Comparison of ENCODE assay signal across 9 mouse cellular contexts in genomic region chr2:120631957-120632356, GRCm38 (mm10). TPM values are rescaled to one million over a fixed set of nuclear protein-coding genes. Genes with fewer than 3 reads are reported as not detected.
DNase-seq lines count a peak whose midpoint lies in the region; ATAC-seq and TF ChIP-seq lines count a peak whose summit lies in the region.
"Had no signal": no experiment of that assay in that cellular context is flagged by ENCODE, and none has a peak within 500 bp of the region (broad histone marks: within the 10 kb centered on the region; RNA-seq: fewer than 3 reads in every experiment).

No protein-coding gene starts in this region.

- H3K27ac ChIP-seq in kidney, embryonic 14.5 days (ENCODE audit: low read depth, low read length), result no peak overlapping the region; the same call in 1 of the 2 replicates
- no peak overlapping the region for H3K27ac ChIP-seq in kidney, postnatal 0 days
- H3K27ac ChIP-seq: hindbrain, embryonic 14.5 days had no signal

- H3K27me3 ChIP-seq in kidney, embryonic 14.5 days (ENCODE audit: control insufficient read depth, insufficient read depth, low read length), result no peaks in the 10 kb centered on the region
- H3K27me3 ChIP-seq in kidney, postnatal 0 days (ENCODE audit: insufficient read depth, low read length), result no peaks in the 10 kb centered on the region
- H3K27me3 ChIP-seq in megakaryocyte, embryonic 14.5 days (replicated peaks), result peaks cover 18% of the 10 kb centered on the region

- ATAC-seq in kidney, embryonic 14.5 days (ENCODE audit: low FRiP score, low TSS enrichment), result no peak
- ATAC-seq in kidney, postnatal 0 days (replicated peaks; ENCODE audit: low FRiP score, low read depth), result no peak

- no peak overlapping the region for H3K9ac ChIP-seq in kidney, embryonic 14.5 days (ENCODE audit: low read depth, low read length)
- no peak overlapping the region for H3K9ac ChIP-seq in kidney, postnatal 0 days (ENCODE audit: low read depth, low read length)
- H3K9ac ChIP-seq: hindbrain, embryonic 14.5 days had no signal

- 74% methylated on average over 4 of the region's 4 CpGs for WGBS in kidney, embryonic 14.5 days
- 57% methylated on average over 4 of the region's 4 CpGs for WGBS in kidney, postnatal 0 days

- peak; percentile 31 for DNase-seq in kidney, adult 18-20 months
- peak; percentile 38 for DNase-seq in c-Kit-positive CD71-negative TER-119-negative erythroid progenitor cells, embryonic 14.5 days (ENCODE audit: low read depth)
- peak; percentile 57 for DNase-seq in kidney, postnatal 0 days (ENCODE audit: low spot score)
- DNase-seq in right cerebral cortex, postnatal 4 days, result no peak
- no peak for DNase-seq in cerebellum, adult 11-12 months
- DNase-seq: thymus, postnatal 36 days had no signal

- TF ChIP-seq CTCF in kidney, postnatal 0 days (IDR thresholded peaks at IDR 0.05; ENCODE audit: low read depth), result no peak

- H3K4me3 ChIP-seq in kidney, embryonic 14.5 days (ENCODE audit: low read length), result no peak overlapping the region
- no peak overlapping the region for H3K4me3 ChIP-seq in kidney, postnatal 0 days (replicated peaks; ENCODE audit: low read depth, low read length)
- peak overlapping the region; percentile 68 for H3K4me3 ChIP-seq in megakaryocyte, embryonic 14.5 days (replicated peaks)

- peaks cover 5% of the 10 kb centered on the region; the same call in 1 of the 2 replicates for H3K4me1 ChIP-seq in kidney, embryonic 14.5 days (ENCODE audit: control insufficient read depth, insufficient read depth, low read length)
- 0 out of 2 replicates have a peak, but pooled peaks cover 7% of the 10 kb centered on the region for H3K4me1 ChIP-seq in kidney, postnatal 0 days (replicated peaks; ENCODE audit: insufficient read depth, low read length)
- H3K4me1 ChIP-seq in megakaryocyte, embryonic 14.5 days, result peaks cover 46% of the 10 kb centered on the region

- no peak overlapping the region for H3K4me2 ChIP-seq in kidney, embryonic 14.5 days (replicated peaks; ENCODE audit: low read depth, low read length)
- no peak overlapping the region for H3K4me2 ChIP-seq in kidney, postnatal 0 days (ENCODE audit: low read length)
- H3K4me2 ChIP-seq: hindbrain, embryonic 14.5 days had no signal

- H3K36me3 ChIP-seq in kidney, embryonic 14.5 days (ENCODE audit: control insufficient read depth, insufficient read depth, low read length), result no peaks in the 10 kb centered on the region
- H3K36me3 ChIP-seq in kidney, postnatal 0 days (ENCODE audit: insufficient read depth, low read length), result no peaks in the 10 kb centered on the region
- no peaks in the 10 kb centered on the region for H3K36me3 ChIP-seq in megakaryocyte, embryonic 14.5 days (replicated peaks; ENCODE audit: low read length)

- no peaks in the 10 kb centered on the region for H3K9me3 ChIP-seq in kidney, embryonic 14.5 days (ENCODE audit: control insufficient read depth, low read length)
- no peaks in the 10 kb centered on the region for H3K9me3 ChIP-seq in kidney, postnatal 0 days (replicated peaks; ENCODE audit: low read length)
- H3K9me3 ChIP-seq in megakaryocyte, embryonic 14.5 days, result no peaks in the 10 kb centered on the region

RNA-seq across cellular contexts. Expression of gene Stard9, which starts 3.0 kb away (rescaled TPM):
- polyA plus RNA-seq in kidney, embryonic 14.5 days (2014; fragmentation: Nextera tagmentation; extraction: Ambion mirVana), result 5.3 and 8.0 TPM in 2 replicates
- polyA plus RNA-seq in kidney, postnatal 0 days (2015; fragmentation: Nextera tagmentation; extraction: Ambion mirVana), result 4.3 and 4.5 TPM in 2 replicates
- polyA plus RNA-seq in megakaryocyte, embryonic 14.5 days (2012; ENCODE audit: insufficient read depth, low replicate concordance), result 0.30 TPM in 1 of 2 replicates, not detected in the other

RNA-seq across cellular contexts. Expression of gene Lrrc57, which starts 22.6 kb away (rescaled TPM):
- polyA plus RNA-seq in kidney, embryonic 14.5 days (2014; fragmentation: Nextera tagmentation; extraction: Ambion mirVana), result 19.0 and 19.9 TPM in 2 replicates
- polyA plus RNA-seq in kidney, postnatal 0 days (2015; fragmentation: Nextera tagmentation; extraction: Ambion mirVana), result 19.2 and 20.8 TPM in 2 replicates
- 2.1 TPM in 1 of 2 replicates, not detected in the other for polyA plus RNA-seq in megakaryocyte, embryonic 14.5 days (2012; ENCODE audit: insufficient read depth, low replicate concordance)

RNA-seq across cellular contexts. Expression of gene Haus2, which starts 22.8 kb away (rescaled TPM):
- 23.3 and 27.4 TPM in 2 replicates for polyA plus RNA-seq in kidney, embryonic 14.5 days (2014; fragmentation: Nextera tagmentation; extraction: Ambion mirVana)
- polyA plus RNA-seq in kidney, postnatal 0 days (2015; fragmentation: Nextera tagmentation; extraction: Ambion mirVana), result 14.1 and 18.4 TPM in 2 replicates
- 0.89 and 1.6 TPM in 2 replicates for polyA plus RNA-seq in megakaryocyte, embryonic 14.5 days (2012; ENCODE audit: insufficient read depth, low replicate concordance)

Comparison
In these comparisons a context has a peak if more than half of its experiments do, and no peak if none do; other contexts are left out.
1. DNase-seq: peak in kidney, adult 18-20 months (single experiment), c-Kit-positive CD71-negative TER-119-negative erythroid progenitor cells, embryonic 14.5 days (single experiment) and kidney, postnatal 0 days (single experiment); none in right cerebral cortex, postnatal 4 days (single experiment) and cerebellum, adult 11-12 months (single experiment).